Mouse (Mus musculus) E14TG2a.4 (cell line): ENCODE results near the gene Gpld1.

Source experiments
- H3K27me3 ChIP-seq: 2 replicates; pipeline ENCODE4 v1.6.1; 2014; ENCODE audit warnings: low read length, control low read depth; ENCODE audit not compliant: insufficient read depth
- H3K36me3 ChIP-seq: 2 replicates; pipeline ENCODE4 v1.6.1; 2014; ENCODE audit warnings: low read length, control low read depth; ENCODE audit not compliant: insufficient read depth
- H3K4me1 ChIP-seq: replicated peaks from 2 replicates; pipeline ENCODE4 v1.6.1; 2014; ENCODE audit warnings: low read depth, low read length, control low read depth
- H3K4me3 ChIP-seq: replicated peaks from 2 replicates; pipeline ENCODE4 v1.5.1; 2014; ENCODE audit warnings: mild to moderate bottlenecking, low read length
- H3K9me3 ChIP-seq: 2 replicates; pipeline ENCODE4 v1.6.1; 2014; ENCODE audit warnings: low read length, control low read depth
- CTCF ChIP-seq: conservative IDR thresholded peaks from 2 replicates; pipeline ENCODE4 v1.5.1; 2014; ENCODE audit warnings: low read length
- NANOG ChIP-seq: IDR thresholded peaks from 2 replicates; pipeline ENCODE4 v1.6.1; 2014; ENCODE audit warnings: borderline replicate concordance, low read length, mixed read lengths
- POU5F1 ChIP-seq: IDR thresholded peaks from 2 replicates; pipeline ENCODE4 v1.6.1; 2014; ENCODE audit warnings: low read length, borderline replicate concordance

Gpld1 gene

GRCm38 (mm10) chr13:24937108-24937838, 5.7 kb upstream of the Gpld1 start, which contains the start of gene Aldh5a1:
Gene Aldh5a1 (minus strand): TSS chr13:24937661.
- Histone ChIP-seq H3K36me3 (no peaks in the 10 kb centered on the region), H3K4me1 (peaks cover 18% of the 10 kb centered on the region), H3K9me3 (no peaks in the 10 kb centered on the region), H3K4me3 (peak within 1 kb of the TSS; percentile 90), H3K27me3 (peaks cover 37% of the 10 kb centered on the region)
- TF ChIP-seq NANOG: no peak
- TF ChIP-seq CTCF: no peak
- TF ChIP-seq POU5F1: no peak

- no peak for TF ChIP-seq POU5F1
- TF ChIP-seq CTCF: no peak
- no peak for TF ChIP-seq NANOG
Observed at GRCm38 (mm10) chr13:24937839-24938166, 5.1 kb upstream of the Gpld1 start.

GRCm38 (mm10) chr13:24938683-24939082, 4.3 kb upstream of the Gpld1 start:
- TF ChIP-seq POU5F1 (no peak), CTCF (peak; percentile 89), NANOG (no peak)
- Histone ChIP-seq H3K9me3 (peaks cover 6% of the 10 kb centered on the region), H3K4me3 (no peak overlapping the region), H3K4me1 (peaks cover 20% of the 10 kb centered on the region), H3K36me3 (no peaks in the 10 kb centered on the region), H3K27me3 (peaks cover 31% of the 10 kb centered on the region)

More at GRCm38 (mm10) chr13:24937839-24938166, 5.1 kb upstream of the Gpld1 start:
- peaks cover 19% of the 10 kb centered on the region for H3K4me1 ChIP-seq
- H3K4me3 ChIP-seq: peak overlapping the region; percentile 90
- peaks cover 37% of the 10 kb centered on the region for H3K27me3 ChIP-seq
- no peaks in the 10 kb centered on the region for H3K36me3 ChIP-seq
- peaks cover 4% of the 10 kb centered on the region for H3K9me3 ChIP-seq

GRCm38 (mm10) chr13:24939472-24939871, 3.5 kb upstream of the Gpld1 start:
- peaks cover 6% of the 10 kb centered on the region for H3K9me3 ChIP-seq
- H3K36me3 ChIP-seq: no peaks in the 10 kb centered on the region
- TF ChIP-seq POU5F1 (no peak), NANOG (no peak), CTCF (no peak)
- H3K4me3 ChIP-seq: no peak overlapping the region
- H3K27me3 ChIP-seq: peaks cover 31% of the 10 kb centered on the region
- H3K4me1 ChIP-seq: peaks cover 20% of the 10 kb centered on the region

- Histone ChIP-seq H3K4me1 (0 out of 2 replicates have a peak, but pooled peaks cover 13% of the 10 kb centered on the region), H3K36me3 (no peaks in the 10 kb centered on the region), H3K4me3 (no peak overlapping the region), H3K27me3 (peaks cover 3% of the 10 kb centered on the region), H3K9me3 (peaks cover 6% of the 10 kb centered on the region)
- TF ChIP-seq NANOG (no peak), CTCF (no peak), POU5F1 (no peak)
Observed at GRCm38 (mm10) chr13:24943303-24943702, 351 bp downstream of the Gpld1 start.

- Histone ChIP-seq H3K36me3 (no peaks in the 10 kb centered on the region), H3K4me3 (no peak overlapping the region), H3K9me3 (peaks cover 6% of the 10 kb centered on the region), H3K27me3 (no peaks in the 10 kb centered on the region), H3K4me1 (0 out of 2 replicates have a peak, but pooled peaks cover 9% of the 10 kb centered on the region)
- TF ChIP-seq NANOG (no peak), POU5F1 (no peak), CTCF (no peak)
Observed at GRCm38 (mm10) chr13:24945567-24945966, 2.6 kb downstream of the Gpld1 start.

GRCm38 (mm10) chr13:24947158-24947557, 4.2 kb downstream of the Gpld1 start:
- no peaks in the 10 kb centered on the region for H3K36me3 ChIP-seq
- 0 out of 2 replicates have a peak, but pooled peaks cover 5% of the 10 kb centered on the region for H3K4me1 ChIP-seq
- TF ChIP-seq CTCF: no peak
- no peak for TF ChIP-seq POU5F1
- TF ChIP-seq NANOG: no peak

GRCm38 (mm10) chr13:24948870-24949269, 5.9 kb downstream of the Gpld1 start:
- Histone ChIP-seq H3K27me3 (peaks cover 7% of the 10 kb centered on the region), H3K4me1 (0 out of 2 replicates have a peak, but pooled peaks cover 3% of the 10 kb centered on the region), H3K36me3 (no peaks in the 10 kb centered on the region), H3K4me3 (no peak overlapping the region), H3K9me3 (no peaks in the 10 kb centered on the region)
- TF ChIP-seq POU5F1 (no peak), NANOG (no peak), CTCF (no peak)

More at GRCm38 (mm10) chr13:24947158-24947557, 4.2 kb downstream of the Gpld1 start:
- Histone ChIP-seq H3K27me3 (no peaks in the 10 kb centered on the region), H3K4me3 (no peak overlapping the region), H3K9me3 (peaks cover 6% of the 10 kb centered on the region)

GRCm38 (mm10) chr13:24952659-24953058, 9.7 kb downstream of the Gpld1 start:
- Histone ChIP-seq H3K27me3 (peaks cover 18% of the 10 kb centered on the region), H3K9me3 (no peaks in the 10 kb centered on the region), H3K4me3 (no peak overlapping the region), H3K36me3 (no peaks in the 10 kb centered on the region), H3K4me1 (peaks cover 14% of the 10 kb centered on the region)
- TF ChIP-seq NANOG: no peak
- no peak for TF ChIP-seq CTCF
- no peak for TF ChIP-seq POU5F1
